Mouse (Mus musculus): ENCODE results near the gene Zscan12.
A peak's percentile ranks its signal among the peaks of the same experiment; 100 is the strongest.

The Zscan12 gene

DNA sequence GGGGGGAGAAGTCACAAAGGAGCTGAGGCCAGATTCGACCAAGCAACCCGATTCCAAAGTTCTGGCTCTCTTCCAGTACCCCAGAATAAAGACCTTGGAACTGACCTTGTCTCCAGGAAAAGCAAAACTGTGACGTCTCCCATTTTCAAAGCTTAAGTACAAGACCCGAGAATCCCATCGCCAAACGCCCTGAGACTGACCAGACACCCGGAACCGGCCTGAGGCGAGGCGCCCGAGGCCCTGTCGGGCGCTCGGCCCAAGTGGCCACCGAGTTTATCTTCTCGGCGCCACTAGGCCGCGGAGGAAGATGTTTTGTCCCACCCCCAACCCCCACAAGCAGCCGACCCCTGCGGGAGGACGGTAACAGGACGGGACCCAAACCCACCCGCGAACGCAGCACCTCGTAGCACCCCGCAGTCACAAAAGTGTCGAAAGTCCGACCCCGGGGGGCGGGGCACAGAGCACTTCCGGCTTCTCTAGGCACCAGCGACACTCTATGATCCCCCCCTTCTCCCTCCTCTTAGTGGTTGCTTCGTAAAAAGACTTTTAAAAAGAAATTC, 39.7 kb downstream of the Zscan12 start, which contains the start of gene Zkscan3:
TSS of gene Zkscan3 (minus strand) at position 469 of the 560 bp plus-strand sequence.
- peak; percentile 73 to 81 for DNase-seq (ENCODE audit: low spot score in 2 of 2)

DNA sequence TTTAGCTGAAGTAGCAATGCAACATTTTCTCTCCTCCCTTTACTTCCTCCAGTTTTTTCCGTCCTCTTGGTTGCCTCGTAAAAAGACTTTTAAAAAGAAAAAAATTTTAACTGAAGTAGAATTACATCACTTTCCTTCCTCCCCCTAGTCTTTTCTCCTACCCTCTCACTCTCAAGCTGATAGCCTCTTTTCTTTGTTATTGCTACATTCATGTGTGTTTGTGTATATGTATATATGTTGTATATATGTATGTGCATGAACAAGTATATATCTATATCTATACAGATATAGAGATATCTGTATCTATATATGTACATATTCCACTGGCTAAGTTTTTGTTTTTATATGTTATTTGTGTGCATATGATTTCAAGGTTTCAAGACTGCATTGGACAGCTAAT, 40.2 kb downstream of the Zscan12 start:
- DNase-seq (ENCODE audit: low spot score in 2 of 2), result no peak

DNA sequence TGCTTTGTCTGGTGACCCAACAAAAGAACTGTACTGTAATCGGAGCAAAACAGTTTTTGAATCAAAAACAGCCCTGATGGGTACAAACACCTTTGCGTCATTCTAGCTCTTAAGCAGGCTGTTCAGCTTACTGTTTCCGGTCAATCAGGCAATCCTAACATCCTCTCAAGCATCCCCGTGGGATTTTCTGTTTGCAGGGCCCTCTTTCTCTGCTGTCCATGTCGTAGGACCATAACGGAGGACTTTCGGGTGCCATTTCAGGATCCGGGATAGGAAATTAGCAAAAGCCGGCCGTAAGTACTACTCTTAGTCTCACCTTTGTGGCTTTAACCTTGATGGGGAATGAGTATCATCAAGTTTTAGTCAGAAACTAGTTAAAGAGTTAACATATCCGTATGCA, 44.7 kb downstream of the Zscan12 start:
- no peak for DNase-seq (ENCODE audit: low spot score in 2 of 2)

DNA sequence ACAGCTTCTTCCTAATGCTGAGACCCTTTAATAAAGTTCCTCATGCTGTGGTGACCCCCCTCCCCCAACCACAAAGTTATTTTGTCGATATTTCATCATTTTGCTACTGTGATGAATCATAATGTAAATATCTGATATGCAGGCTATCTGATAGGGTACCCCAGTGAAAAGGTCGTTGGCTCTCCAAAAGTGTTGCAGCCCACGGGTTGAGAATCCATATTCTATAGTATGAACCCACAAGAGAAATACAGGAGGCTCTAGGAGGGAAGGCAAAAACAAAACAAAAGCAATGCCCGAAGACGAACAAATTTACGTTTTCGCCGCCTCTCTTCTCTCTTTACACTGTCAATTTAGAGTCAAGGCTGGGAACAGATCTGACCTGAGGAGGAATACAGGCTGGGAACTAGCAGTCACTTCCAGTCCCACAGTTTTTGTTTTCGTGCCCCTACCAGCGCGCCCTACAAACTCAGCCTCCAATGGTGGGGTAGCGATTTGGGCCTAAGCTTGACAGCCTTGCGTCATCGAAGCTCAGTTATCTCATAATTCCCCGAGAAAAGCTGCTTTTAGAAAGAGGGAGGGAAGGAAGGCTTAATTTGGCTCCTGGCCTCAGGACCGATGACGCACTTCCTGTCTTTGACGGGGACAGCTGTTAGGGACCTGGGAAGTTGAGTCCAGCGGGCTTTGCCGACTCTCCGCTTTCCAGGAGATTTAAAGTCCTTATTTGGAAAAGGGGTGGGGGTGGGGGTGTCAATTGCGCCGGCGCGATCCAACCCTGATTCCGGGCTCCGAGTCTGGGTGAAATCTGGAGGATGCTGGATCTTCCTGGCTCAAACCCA, 45.6 kb downstream of the Zscan12 start:
- DNase-seq (ENCODE audit: low spot score in 2 of 2), result peak; percentile 9 to 23

DNA sequence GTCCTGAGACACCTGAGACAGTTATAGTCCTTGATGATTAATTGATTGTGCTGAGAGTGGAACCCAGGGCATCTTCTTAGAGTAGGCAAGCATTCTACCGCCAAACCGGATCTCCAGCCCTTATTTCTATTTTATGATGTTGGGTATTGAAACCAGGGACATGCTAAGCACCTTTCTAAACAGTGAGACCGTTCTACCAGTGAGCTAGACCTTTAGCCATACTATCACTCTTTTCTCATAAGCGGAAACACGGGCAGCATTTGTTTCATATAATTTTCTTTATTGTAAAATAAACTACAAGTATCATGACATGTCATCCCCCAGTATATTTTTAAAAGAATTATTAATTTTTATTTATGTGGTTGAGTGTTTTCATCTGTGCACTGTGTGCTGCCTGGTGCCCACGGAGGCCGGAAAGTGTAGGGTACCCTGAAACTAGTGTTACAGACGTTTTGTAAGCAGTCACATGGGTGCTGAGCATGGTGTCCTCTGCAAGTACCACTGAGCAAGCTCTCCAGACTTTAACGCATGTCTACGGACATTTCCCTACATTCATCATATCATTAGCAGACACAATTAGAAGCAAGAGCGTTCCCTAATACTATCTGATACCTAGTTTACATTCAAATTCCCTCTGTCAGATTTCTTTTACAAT, 46.3 kb downstream of the Zscan12 start:
- no peak for DNase-seq (ENCODE audit: low spot score in 2 of 2)

DNA sequence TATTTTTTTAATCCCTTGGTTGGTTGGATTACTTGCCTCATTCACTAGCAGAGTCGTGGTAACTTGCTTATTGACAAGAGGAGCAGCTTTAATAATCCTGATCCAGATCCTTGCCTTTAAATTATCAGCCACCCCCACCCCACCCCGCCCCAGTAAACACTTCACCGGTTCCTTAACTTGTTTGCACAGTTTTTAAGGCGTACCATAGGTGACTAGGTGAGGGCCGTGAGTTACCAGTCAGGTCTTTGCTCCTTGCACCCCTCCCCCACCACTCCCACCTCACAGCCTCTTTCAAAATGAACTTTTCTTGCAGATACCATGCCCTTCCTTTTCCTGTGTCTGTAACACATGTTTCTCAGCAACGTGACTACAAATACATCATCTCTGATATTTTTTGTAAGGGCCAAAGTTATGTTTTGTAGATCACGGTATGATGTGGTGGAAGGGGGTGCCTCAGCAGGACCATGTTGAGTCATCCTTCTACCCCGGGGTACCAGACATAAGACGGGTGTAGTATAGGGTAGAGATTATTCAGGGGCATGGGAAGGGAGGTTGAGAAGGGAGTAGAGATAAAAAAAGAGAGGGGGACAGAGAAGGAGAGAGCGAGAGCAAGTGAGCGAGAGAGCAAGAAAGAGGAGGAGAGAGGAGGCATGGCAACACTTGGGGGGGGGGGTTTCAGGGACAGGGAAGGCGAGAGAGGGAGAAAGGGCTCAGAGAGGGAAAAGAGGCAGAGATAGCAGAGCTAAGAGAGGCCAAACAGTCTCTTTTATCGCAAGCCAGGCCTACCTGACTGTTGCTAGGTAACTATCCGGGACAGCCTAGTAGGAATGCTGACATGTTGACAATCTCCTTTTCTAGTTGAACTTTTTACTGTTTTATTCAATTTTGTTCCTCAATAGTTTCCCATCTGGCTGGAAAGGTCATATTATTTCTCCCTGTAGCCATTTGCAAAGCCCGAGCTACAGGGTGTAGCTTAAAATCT, 51.9 kb downstream of the Zscan12 start:
- no peak for DNase-seq (ENCODE audit: low spot score in 2 of 2)

DNA sequence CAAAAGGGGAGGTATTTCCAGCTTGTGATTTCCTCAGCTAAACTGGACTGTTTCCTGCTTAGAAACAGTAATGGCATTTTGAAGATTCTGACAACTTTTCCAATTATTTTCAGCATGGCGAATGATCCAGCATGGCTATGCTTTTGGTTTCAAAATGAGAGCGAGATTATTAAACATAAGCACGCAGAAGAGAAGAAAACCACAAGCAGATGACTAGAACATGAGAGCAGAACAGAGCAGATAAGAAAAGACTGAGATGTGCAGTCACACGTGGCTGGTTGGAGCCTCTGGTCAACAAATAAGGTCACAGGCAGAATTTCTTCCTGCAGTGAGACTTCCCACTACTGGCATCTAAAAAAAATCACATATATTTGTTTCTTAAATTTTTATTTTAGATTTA, 52.6 kb downstream of the Zscan12 start:
- DNase-seq (ENCODE audit: low spot score in 2 of 2), result no peak

DNA sequence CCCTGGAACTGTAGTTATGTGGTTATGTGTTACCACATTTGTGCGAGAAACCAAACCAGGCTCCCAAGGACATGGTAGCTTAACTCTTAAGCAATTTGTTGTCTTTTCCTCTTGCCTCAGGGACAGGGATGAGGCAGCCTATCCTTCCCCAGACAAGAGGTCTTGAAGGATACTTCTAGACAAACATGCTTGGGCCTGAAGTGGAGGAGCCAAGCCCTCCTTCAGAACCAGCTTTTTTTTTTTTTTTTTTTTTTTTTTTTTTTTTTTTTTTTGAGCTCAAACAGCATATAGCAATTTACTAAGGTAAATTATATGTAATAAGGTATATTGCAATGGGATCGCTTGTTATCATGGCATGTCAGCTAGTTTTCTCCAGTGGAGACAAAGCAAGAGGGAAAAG, 53.1 kb downstream of the Zscan12 start:
- DNase-seq (ENCODE audit: low spot score in 2 of 2), result no peak

DNA sequence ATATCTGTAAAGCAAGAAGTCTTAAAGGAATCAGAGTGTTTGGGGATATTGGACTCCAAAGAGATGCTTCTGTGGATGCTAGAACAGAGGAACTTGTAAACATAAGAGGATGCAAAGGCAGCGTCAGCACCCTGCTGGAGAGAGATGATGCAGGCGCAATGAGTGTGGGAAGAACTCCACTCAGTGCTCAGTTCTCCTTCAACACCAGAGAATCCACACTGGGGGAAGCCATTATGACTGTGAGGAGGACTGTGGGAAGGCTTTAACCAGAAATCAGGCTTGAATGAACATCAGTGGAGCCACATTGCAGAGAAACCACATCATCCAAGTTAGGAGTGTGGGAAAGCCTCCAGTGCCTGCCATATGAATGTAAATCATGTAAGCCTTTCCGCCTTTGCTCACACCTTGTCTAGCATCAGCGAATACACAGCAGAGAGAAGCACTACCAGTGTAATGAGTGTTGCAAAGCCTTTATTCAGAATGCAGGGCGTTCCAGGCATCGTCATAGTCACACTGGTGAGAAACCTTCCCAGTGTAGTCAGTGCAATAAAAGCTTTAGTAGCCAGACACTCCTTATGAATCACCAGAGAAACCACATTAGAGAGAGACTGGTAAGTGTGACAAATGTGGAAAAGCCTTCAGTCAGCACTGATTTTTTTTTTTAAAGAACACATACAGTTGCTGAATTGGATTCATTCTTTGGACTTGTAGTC, 54.8 kb downstream of the Zscan12 start:
- no peak for DNase-seq (ENCODE audit: low spot score in 2 of 2)

DNA sequence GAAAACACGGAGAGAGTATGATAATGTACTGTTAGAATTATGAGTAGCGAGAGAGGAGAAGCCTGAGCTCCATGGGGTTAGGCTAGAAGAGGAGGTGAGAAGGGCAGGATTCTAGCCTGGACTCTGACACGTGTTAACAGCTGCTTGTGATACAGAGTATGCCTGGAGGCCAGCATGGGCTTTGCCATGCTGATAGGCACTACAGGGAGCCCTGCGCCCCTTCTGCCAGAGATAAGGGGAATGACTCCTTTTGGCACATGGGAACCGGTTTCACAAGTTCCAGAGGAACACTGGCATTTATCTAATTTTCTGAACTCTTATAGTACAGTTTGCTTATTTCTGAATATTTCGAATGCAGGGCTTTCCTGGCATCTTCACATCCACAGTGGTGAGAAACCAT, 56.2 kb downstream of the Zscan12 start:
- no peak for DNase-seq (ENCODE audit: low spot score in 2 of 2)
